Mouse (Mus musculus): Measurements from ENCODE around the gene Scfd2.

Gene Scfd2

DNA sequence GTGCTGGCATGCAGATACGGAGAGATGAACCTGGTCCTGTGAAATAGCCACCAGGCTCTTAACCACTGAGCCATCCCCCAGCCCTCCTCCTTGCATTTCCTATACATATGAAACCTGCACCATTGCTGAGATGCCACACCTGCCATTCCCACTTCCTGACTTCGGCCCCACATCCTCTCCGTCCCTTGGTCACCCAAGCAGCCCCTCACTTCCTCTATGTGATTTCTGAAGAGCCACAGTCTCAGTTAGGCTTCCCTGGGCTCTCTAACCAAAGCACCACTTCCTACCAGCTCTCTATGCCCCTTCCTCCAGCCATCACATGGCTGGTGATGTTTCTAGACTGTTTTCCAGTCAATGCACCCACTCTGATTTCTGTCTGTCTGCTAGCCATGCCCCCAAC is 364.9 kb downstream of the Scfd2 start:
- no peak for DNase-seq

DNA sequence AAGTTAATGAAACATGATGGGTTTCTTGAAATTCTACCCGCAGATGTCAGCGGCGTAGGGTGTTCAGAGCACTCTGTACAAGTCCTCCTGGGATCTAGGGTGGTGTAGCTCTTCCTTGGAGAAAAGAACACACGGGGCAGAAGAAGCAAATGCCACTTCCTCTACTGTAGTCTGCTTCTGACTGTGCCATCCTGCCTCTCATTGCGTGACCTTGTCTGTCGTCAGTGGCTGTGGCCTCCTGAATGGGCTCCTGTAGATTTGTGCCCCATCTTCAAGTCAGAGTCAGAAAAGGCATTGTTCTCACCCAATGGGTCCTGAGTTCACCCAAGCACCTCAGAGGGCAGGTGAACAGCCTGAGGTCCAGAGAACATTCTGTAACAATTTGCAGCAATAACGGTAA is 367.0 kb downstream of the Scfd2 start:
- DNase-seq, result no peak

DNA sequence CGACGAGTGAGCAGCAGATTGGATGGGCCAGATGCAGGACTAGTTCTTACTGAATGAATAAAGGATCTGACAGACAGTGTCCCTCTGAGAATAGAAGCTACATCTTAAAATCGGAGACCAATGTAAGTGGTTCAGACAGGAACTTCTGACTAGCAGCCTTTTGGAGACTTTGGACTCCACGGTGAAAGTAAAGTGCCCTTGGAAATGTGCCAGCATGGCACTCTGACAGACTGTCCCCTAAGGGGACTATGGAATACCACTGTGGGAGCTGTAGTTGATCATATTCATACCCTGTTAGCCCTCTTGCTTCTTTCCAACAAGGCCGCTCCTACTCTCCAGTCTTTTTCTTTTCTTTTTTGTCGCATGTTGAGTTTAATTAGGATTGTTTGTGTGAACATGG is 368.4 kb downstream of the Scfd2 start:
- peak; percentile 54 for DNase-seq

DNA sequence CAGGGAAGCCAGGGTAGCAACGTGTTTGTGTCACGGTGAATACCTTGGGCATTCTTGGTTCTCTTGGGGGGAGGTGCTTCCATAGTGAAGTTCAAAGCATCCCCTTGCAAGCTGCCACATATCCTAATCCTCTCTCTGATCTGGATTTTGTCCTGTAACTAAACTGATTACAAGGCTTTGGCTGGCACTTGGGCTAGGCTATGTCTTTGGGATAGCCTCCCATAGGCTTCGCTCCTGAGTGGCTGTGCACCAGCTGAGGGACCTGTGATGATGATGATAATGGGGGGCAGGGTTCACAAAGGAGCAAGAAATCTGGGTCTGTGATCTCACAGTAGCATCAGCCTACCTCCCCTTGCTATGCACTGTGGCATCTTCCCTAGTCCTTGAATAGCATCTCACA is 369.5 kb downstream of the Scfd2 start:
- no peak for DNase-seq

DNA sequence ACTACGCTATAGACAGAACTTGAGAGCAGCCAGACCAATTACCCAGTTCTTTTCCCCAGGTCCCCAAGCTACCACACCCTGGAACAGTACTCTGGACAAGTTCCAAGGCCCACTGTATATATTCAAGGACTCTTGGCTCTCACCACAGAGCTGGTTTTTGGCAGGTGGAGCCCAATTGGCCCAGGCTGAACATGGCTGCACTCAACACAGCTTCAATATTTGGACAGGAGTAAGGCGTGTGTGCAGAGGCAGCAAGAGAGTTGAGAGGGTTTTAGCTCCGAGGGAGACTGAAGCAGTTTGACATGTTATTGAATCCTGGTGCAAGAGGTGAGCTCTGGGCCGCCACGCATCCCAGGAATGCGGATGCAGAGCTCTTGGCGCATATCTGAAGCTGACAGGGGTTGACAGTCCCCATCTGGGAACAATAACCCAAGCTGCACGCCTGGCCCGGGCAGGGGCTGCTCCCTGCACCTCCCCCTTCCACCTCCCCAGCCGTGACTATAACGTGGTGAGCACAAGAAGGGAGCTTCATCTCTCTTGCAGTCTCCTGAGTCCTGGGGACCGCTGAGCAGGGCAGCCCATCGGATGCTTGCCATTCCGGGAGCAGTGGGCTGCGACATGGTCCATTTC is 370.1 kb downstream of the Scfd2 start:
- peak; percentile 75 for DNase-seq

DNA sequence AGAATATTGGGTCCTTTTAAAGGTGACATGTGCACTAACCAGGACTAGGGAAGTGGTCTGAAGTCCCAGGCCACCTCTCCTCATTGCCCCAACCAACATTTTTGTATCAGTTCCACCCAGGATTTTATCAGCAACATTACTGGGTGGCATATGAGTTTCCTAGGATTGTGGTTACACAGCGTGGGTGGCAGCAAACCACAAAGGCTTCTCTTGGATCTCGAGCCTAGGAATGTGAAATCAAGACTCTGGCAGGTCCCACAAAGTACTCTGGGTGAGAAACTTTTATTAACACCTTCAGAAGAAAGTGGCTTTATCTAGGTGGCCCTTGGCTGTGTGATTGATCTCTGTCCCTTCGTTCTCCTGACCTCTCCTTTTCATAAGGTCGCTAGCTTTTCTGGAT is 371.2 kb downstream of the Scfd2 start:
- DNase-seq, result no peak

DNA sequence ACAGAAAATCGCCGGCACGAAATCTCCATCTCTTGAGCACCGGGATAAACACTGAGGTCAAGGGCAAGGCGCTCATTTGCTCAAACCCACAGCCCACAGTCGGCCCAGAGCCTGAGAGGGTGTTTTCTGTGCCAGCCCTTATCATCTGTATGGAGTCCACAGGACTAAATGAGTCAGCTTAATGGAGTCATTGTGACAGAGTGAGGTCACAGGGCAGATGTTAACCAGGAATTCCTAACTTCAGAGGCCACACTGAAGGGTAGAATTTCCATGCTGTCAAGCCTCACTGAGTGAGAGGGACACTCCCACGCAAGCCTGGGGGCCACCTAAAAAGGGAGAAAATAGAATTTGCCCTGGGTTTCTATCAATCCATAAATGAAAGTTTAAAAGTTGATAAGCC is 371.7 kb downstream of the Scfd2 start:
- DNase-seq, result peak; percentile 15

DNA sequence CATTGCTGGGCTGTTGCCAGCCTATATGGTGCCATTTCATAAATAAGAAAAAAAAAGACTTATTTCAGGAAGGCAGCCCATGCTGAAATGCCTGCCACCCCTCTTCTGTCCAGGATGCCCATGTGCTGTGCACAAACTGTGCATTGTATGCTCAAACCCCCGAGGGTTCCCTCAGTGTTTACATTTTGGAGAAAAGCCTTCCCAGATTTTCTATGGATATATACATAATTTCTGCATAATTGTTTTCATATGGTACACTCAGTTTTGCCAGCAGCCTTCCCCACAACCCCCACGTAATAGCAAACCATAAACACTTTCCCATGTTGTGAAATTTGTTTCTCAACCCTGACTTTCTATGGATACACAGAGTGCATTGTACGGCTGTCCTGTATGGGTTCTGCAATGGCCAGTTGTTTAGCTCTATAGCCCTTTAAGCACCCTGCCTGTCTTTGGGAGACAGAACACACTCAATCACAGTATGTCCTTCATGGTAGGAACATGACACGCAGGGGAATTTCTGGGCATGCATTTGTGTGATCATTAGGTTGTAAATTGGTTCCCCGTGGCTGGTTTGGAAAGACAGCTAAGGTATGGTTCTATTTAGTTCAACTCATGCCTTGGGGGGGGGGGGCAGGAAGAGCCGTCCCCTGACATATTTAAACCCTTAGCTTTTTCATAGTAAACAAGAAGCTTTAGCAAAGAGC is 372.5 kb downstream of the Scfd2 start:
- no peak for DNase-seq

DNA sequence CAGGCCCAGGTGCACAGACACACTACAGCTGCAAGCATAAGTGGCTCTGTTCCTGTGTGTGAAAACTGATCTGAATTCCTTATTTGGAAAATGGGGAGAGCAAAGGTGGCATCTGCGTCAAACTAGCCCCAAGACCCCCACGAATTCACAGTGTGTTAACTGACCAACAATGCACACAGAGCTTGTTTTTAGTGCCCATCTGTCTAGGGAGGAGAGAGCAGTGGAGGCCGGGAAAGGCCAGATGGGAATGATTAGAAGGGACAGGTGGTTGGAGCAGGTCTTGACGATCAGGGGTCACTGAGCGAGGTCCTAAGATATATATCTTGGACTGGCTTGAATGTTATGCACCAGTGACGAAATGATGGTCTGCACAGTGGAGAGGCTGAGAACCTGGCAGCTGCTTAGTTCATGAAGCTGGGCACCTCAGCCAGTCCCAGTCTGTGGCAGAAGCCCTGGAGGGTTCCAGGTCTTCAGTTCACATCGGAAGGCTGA is 375.7 kb downstream of the Scfd2 start:
- DNase-seq, result no peak
